Mouse (Mus musculus): ENCODE data around the gene Pnpla1.

The Pnpla1 gene

GRCm38 (mm10) chr17:28926380-28926779 is 68.2 kb downstream of the Pnpla1 start:
- DNase-seq (ENCODE audit: low read depth): peak; percentile 76

GRCm38 (mm10) chr17:28926866-28927635 is 68.8 kb downstream of the Pnpla1 start:
- peak; percentile 77 for DNase-seq (ENCODE audit: low read depth)

DNA sequence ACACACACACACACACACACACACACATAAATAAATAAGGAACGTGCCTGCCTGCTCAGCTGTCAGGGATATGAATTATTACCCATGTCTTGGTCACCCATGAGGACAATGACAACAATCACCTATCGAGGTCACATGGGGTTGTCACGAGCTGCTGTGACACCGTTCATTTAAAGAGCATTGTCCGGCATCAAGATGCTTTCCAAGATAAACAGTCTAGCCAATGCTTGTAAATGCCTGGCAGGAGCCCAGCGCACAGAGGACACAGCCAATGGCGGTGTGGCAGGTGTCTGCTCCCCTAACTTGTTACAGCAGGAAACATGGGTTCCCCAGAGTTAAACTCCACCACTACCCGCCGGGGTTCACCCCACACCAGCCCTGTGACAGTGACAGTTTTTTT is 69.8 kb downstream of the Pnpla1 start:
- no peak for DNase-seq (ENCODE audit: low read depth)

- DNase-seq (ENCODE audit: low read depth): no peak
These were observed 71.2 kb downstream of the Pnpla1 start for GRCm38 (mm10) chr17:28929369-28929768.

DNA sequence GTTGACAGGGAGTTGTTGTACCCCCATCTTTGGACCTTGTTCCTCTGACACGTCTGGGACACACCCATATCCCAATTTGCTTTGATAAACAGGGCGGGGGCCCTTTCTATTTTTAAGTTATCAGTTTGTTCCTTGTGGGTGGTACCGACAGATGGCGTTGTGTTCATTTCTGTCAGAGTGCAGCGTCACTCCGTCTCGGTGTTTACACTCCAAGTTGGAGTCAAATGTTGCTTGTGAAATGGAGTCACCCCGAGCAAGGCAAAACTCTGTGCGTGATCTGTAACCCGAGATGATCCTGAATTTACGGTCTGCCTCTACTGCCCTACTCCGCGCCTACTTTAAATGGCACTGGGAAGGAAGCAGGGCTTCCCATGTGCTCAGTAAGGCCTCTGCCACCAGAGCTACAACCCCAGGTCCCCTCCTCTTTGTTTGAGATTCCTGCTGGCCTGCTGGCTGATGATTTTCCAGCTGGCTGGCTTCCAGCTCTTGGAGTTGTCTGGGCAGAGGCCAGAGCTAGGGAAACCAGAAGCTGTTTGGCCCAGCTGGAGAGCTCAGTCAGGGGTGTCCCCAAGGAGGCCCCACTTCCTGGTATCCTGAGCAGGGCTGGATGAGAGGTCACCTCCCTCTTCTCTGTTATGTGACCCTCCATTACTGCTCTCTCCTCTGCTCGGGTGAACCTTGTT is 72.3 kb downstream of the Pnpla1 start:
- peak; percentile 48 for DNase-seq (ENCODE audit: low read depth)

DNA sequence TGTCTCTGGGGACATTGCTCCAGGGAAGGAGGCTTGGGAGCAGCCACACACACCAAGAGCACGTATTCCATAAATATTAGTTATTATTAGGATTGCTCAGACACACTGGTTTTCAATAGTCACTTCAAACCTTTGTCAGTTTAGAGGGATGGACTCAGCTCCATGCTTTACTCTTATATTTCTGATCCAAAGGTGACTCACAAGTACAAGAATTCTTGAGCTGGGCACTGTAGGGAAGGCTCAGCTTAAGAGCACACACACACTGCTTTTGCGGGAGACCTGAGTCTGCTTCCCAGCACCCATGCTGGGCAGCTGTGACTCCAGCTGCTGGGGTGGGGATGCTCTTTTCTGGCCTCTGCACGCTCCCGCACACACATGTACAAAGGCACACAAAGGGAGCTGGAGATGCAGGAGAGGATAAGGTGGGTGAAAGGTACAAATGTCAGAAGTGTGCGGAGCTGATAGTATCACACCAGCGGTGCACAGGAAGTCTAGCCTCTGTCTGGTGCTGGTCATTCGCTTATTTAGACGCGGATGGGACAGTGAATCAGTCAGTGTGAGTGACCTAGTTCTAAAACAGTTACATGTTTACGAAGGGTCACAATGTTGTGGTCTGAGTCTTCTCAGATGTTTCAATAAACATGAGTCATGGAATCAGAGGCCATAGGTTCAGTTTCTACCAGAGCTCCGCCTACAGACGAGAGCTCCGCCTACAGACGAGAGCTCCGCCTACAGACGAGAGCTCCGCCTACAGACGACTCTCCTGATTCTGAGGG is 73.4 kb downstream of the Pnpla1 start:
- DNase-seq (ENCODE audit: low read depth): peak; percentile 70

- no peak for DNase-seq (ENCODE audit: low read depth)
These were observed 74.1 kb downstream of the Pnpla1 start for GRCm38 (mm10) chr17:28932274-28932673.

- DNase-seq (ENCODE audit: low read depth): no peak
These were observed 76.1 kb downstream of the Pnpla1 start for GRCm38 (mm10) chr17:28934120-28934916.

DNA sequence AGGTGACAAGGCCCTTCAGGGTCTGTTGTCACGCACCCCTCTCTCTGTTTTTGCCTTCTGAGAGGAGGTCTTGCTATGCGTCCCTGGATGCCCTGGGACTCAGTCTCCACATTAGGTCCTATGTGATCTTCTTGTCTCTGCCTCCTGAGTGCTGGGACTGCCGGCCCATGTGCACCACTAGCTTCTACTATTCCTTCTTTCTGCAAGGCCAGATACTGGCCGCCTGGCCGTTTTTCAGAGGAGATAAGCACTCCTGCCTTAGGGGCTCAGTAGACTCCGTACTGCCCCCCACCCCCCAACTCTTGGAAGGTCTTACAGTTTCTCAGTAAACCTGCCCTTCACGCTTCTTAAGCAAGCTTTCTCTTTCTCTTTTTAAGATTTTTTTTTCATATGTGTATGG is 77.9 kb downstream of the Pnpla1 start:
- DNase-seq (ENCODE audit: low read depth): no peak

GRCm38 (mm10) chr17:28936622-28937345 is 78.6 kb downstream of the Pnpla1 start:
- DNase-seq (ENCODE audit: low read depth): peak; percentile 62
